Mouse (Mus musculus) neural tube, embryonic 15.5 days (tissue): ENCODE measurements at regions not wholly inside any gene's neighbourhood (a gene's known extent, or its start where the extent isn't known, plus 50 kb on each side); places are given as distances from the start of the nearest gene placed in this dataset.

Source experiments
- ATAC-seq: fragments of 200-750 bp; cut with Nextera tagmentation; 2 replicates; pipeline ENCODE4 v1.8.0; 2017; ENCODE audit warnings: mild to moderate bottlenecking, moderate TSS enrichment, moderate library complexity; ENCODE audit not compliant: low FRiP score
- H3K27ac ChIP-seq: fragments of 300-500 bp; sonication (generic); replicated peaks from 2 replicates; pipeline ENCODE4 v1.5.1; 2015; ENCODE audit warnings: mild to moderate bottlenecking, inconsistent platforms
- H3K27me3 ChIP-seq: fragments of 300-500 bp; sonication (generic); replicated peaks from 2 replicates; pipeline ENCODE4 v1.6.1; 2015; ENCODE audit warnings: inconsistent platforms
- H3K36me3 ChIP-seq: fragments of 300-500 bp; sonication (generic); 2 replicates; pipeline ENCODE4 v1.6.1; 2015; ENCODE audit warnings: inconsistent platforms
- H3K4me1 ChIP-seq: fragments of 300-500 bp; sonication (generic); 2 replicates; pipeline ENCODE4 v1.6.1; 2015; ENCODE audit warnings: inconsistent platforms
- H3K4me2 ChIP-seq: fragments of 300-500 bp; sonication (generic); 2 replicates; pipeline ENCODE4 v1.6.1; 2015; ENCODE audit warnings: inconsistent platforms, mild to moderate bottlenecking, moderate library complexity
- H3K4me3 ChIP-seq: fragments of 300-500 bp; sonication (generic); replicated peaks from 2 replicates; pipeline ENCODE4 v1.5.1; 2015; ENCODE audit warnings: mild to moderate bottlenecking, inconsistent platforms
- H3K9ac ChIP-seq: fragments of 300-500 bp; sonication (generic); replicated peaks from 2 replicates; pipeline ENCODE4 v1.6.1; 2015; ENCODE audit warnings: mild to moderate bottlenecking, inconsistent platforms
- H3K9me3 ChIP-seq: fragments of 300-500 bp; sonication (generic); replicated peaks from 2 replicates; pipeline ENCODE4 v1.6.1; 2016; ENCODE audit warnings: inconsistent platforms
- WGBS: fragments of 180-500 bp; shearing (Covaris S2); methylation state at CpG from one replicate; pipeline ENCODE4 v1.1.7; 2015; ENCODE audit warnings: mixed read lengths; 5-methylcytosine and 5-hydroxymethylcytosine counted together

DNA sequence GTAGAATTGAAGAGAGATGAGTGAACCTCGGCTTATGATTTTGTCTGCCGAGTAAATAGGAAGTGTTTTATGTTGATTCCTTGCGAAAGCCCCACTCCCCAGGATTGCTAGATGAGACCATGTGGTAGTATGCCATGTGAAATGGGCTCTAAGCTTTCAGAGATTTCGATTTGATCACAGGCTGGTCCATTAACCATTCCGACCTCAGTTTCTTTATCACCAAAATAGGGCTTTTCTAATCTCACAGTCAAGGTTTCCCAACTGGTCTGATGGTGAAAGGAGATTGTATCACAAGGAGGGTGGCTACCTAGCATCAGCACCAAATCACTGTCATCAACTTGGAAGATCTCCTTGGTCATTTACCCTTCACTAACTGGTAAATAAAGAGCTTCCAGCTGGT is 312.0 kb upstream of the Ubash3b start:
- no peaks in the 10 kb centered on the region for H3K27me3 ChIP-seq
- no peaks in the 10 kb centered on the region for H3K36me3 ChIP-seq
- no peak overlapping the region for H3K4me3 ChIP-seq
- peaks cover 38% of the 10 kb centered on the region for H3K4me1 ChIP-seq
- H3K27ac ChIP-seq = peak overlapping the region; percentile 74
- 87% methylated on average over 5 of the region's 5 CpGs for WGBS
- ATAC-seq = no peak
- no peak overlapping the region for H3K9ac ChIP-seq
- no peak overlapping the region for H3K4me2 ChIP-seq
- no peaks in the 10 kb centered on the region for H3K9me3 ChIP-seq

- WGBS = 93% methylated on average over 3 of the region's 3 CpGs
- peaks cover 38% of the 10 kb centered on the region for H3K4me1 ChIP-seq
- no peaks in the 10 kb centered on the region for H3K36me3 ChIP-seq
- ATAC-seq = no peak
- H3K9ac ChIP-seq = no peak overlapping the region
- no peak overlapping the region for H3K27ac ChIP-seq
- no peak overlapping the region for H3K4me2 ChIP-seq
- no peak overlapping the region for H3K4me3 ChIP-seq
- no peaks in the 10 kb centered on the region for H3K9me3 ChIP-seq
- no peaks in the 10 kb centered on the region for H3K27me3 ChIP-seq
Observed at GRCm38 (mm10) chr9:41471345-41471744, 309.8 kb upstream of the Ubash3b start.

DNA sequence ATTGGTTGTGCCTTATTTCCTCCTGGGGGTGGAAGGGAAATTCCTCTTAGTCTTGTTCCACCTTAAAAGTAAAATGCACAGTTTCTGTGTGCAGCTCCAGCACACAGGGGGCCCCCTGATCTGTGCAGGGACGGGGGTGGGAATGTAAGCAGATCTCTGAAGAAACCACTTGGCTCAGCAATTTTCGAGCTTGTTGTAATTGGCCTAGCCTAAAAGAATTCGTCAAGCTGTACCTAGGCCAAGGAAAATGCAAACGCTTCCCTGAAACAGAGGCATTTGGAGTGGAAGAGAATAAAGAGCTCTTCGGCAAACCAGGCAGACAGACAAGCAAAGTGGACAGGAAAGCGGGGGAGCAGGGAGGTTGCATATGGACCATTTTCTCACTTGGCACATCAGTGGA is 308.5 kb upstream of the Ubash3b start:
- Histone ChIP-seq H3K4me3 (no peak overlapping the region), H3K9me3 (no peaks in the 10 kb centered on the region), H3K27me3 (no peaks in the 10 kb centered on the region), H3K9ac (no peak overlapping the region), H3K36me3 (no peaks in the 10 kb centered on the region), H3K4me2 (no peak overlapping the region), H3K27ac (peak overlapping the region; percentile 63), H3K4me1 (peaks cover 32% of the 10 kb centered on the region)
- WGBS = 59% methylated on average over 6 of the region's 6 CpGs
- no peak for ATAC-seq

- Histone ChIP-seq H3K4me3 (no peak overlapping the region), H3K27me3 (no peaks in the 10 kb centered on the region)
- WGBS = 76% methylated on average over 5 of the region's 5 CpGs
Observed at GRCm38 (mm10) chr9:41469414-41469813, 307.9 kb upstream of the Ubash3b start.

GRCm38 (mm10) chr9:41464057-41464685 is 302.7 kb upstream of the Ubash3b start:
- ATAC-seq = peak; percentile 83
- Histone ChIP-seq H3K9me3 (no peaks in the 10 kb centered on the region), H3K4me3 (no peak overlapping the region), H3K4me2 (no peak overlapping the region), H3K36me3 (0 out of 2 replicates have a peak, but pooled peaks cover 2% of the 10 kb centered on the region), H3K4me1 (peaks cover 16% of the 10 kb centered on the region), H3K27ac (peak overlapping the region; percentile 70), H3K9ac (no peak overlapping the region), H3K27me3 (no peaks in the 10 kb centered on the region)
- 29% methylated on average over 8 of the region's 8 CpGs for WGBS

More at GRCm38 (mm10) chr9:41469414-41469813, 307.9 kb upstream of the Ubash3b start:
- Histone ChIP-seq H3K27ac (peak overlapping the region; percentile 63; the same call in 1 of the 2 replicates), H3K4me1 (peaks cover 26% of the 10 kb centered on the region), H3K36me3 (no peaks in the 10 kb centered on the region), H3K4me2 (no peak overlapping the region), H3K9ac (no peak overlapping the region), H3K9me3 (no peaks in the 10 kb centered on the region)
- ATAC-seq = no peak

DNA sequence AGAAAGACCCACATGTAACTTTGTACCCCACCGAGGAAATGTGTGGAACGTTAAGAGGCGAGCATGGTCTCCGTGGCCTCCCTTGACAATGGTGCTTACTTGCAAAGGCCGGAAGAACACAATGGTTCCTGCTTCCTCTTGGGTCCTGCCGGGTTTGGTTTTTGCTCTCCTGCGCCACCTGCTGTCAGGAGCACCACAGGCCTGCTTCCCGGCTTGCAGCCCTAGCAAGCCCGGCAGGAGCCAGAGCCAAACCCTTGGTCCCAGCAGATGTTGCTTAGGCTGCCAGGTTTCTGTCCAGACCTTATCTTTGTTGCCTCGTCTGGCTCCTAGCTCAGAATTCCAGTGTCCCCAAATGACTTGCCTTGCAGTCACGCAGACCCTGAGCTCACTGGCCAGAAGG is 300.2 kb upstream of the Ubash3b start:
- H3K36me3 ChIP-seq = 0 out of 2 replicates have a peak, but pooled peaks cover 2% of the 10 kb centered on the region
- peak overlapping the region; percentile 67 for H3K27ac ChIP-seq
- 10% methylated on average over 11 of the region's 11 CpGs for WGBS
- H3K9me3 ChIP-seq = no peaks in the 10 kb centered on the region
- peak; percentile 57; the same call in 1 of the 2 replicates for ATAC-seq
- H3K4me2 ChIP-seq = no peak overlapping the region
- no peak overlapping the region for H3K9ac ChIP-seq
- peaks cover 20% of the 10 kb centered on the region for H3K4me1 ChIP-seq
- H3K27me3 ChIP-seq = no peaks in the 10 kb centered on the region
- no peak overlapping the region for H3K4me3 ChIP-seq

DNA sequence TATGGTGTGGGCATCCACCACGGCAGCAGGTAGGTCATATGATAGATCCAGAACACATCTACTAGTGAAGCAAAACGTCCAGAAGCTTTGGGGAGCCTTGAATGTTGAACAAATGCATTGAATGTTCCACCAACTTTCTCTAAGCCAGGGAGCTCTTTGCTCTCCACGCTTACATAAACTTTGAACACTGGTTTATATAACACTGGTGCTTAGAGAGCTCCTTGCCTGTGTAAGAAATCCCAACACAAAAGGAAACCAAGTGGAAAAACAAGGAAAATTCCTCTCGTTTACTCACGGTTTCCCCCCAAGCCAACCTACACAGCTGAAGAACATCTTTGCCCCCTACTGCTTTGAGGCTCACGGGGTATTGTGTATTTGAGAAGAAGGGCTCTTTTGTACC is 299.2 kb upstream of the Ubash3b start:
- H3K36me3 ChIP-seq = 0 out of 2 replicates have a peak, but pooled peaks cover 2% of the 10 kb centered on the region
- no peaks in the 10 kb centered on the region for H3K27me3 ChIP-seq
- WGBS = 76% methylated on average over 6 of the region's 6 CpGs
- H3K27ac ChIP-seq = peak overlapping the region; percentile 37; the same call in 1 of the 2 replicates
- no peak for ATAC-seq
- H3K9ac ChIP-seq = no peak overlapping the region
- no peak overlapping the region for H3K4me2 ChIP-seq
- H3K9me3 ChIP-seq = no peaks in the 10 kb centered on the region
- no peak overlapping the region for H3K4me3 ChIP-seq
- peaks cover 20% of the 10 kb centered on the region for H3K4me1 ChIP-seq

- peaks cover 22% of the 10 kb centered on the region for H3K4me1 ChIP-seq
- no peak overlapping the region for H3K4me2 ChIP-seq
- H3K4me3 ChIP-seq = no peak overlapping the region
- no peaks in the 10 kb centered on the region for H3K36me3 ChIP-seq
- no peaks in the 10 kb centered on the region for H3K27me3 ChIP-seq
- WGBS = 42% methylated on average over 3 of the region's 3 CpGs
- no peak overlapping the region for H3K9ac ChIP-seq
- H3K9me3 ChIP-seq = no peaks in the 10 kb centered on the region
- 0 out of 2 replicates have a peak overlapping the region, but pooled peaks have one; percentile 23 for H3K27ac ChIP-seq
- no peak for ATAC-seq
Observed at GRCm38 (mm10) chr9:41457003-41457402, 295.5 kb upstream of the Ubash3b start.

DNA sequence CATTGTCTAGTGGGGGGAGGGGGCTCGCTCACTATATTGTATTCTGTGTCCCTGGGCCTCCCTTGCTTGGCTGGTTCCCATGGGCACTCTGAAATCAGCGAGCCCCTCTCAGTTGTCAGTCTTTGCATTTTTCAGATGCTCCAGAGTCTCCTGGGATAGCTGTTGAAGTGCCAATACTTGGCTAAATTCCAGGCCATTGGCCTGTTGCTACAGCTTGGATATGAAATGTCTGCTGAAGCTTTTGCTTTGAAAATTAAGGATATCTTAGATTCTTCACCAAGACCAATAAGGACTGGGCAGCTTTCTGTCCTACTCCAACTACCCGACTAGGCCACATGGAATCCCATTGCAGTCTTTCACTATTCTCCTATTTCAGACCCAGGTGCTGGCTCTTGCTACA is 290.2 kb upstream of the Ubash3b start:
- H3K4me1 ChIP-seq = peaks cover 44% of the 10 kb centered on the region
- ATAC-seq = no peak
- whole genome bisulfite sequencing = 50% methylated on average over 3 of the region's 3 CpGs
- no peaks in the 10 kb centered on the region for H3K36me3 ChIP-seq
- no peak overlapping the region for H3K9ac ChIP-seq
- no peaks in the 10 kb centered on the region for H3K9me3 ChIP-seq
- no peak overlapping the region for H3K4me2 ChIP-seq
- peak overlapping the region; percentile 37; the same call in 1 of the 2 replicates for H3K27ac ChIP-seq
- H3K4me3 ChIP-seq = no peak overlapping the region
- no peaks in the 10 kb centered on the region for H3K27me3 ChIP-seq

- Histone ChIP-seq H3K27ac (peak overlapping the region; percentile 95; the same call in 1 of the 2 replicates), H3K4me3 (no peak overlapping the region), H3K27me3 (no peaks in the 10 kb centered on the region), H3K4me1 (peaks cover 56% of the 10 kb centered on the region), H3K9me3 (no peaks in the 10 kb centered on the region), H3K4me2 (no peak overlapping the region), H3K9ac (no peak overlapping the region), H3K36me3 (no peaks in the 10 kb centered on the region)
- WGBS = 56% methylated on average over 4 of the region's 4 CpGs
- ATAC-seq = no peak
Observed at GRCm38 (mm10) chr9:41449233-41449632, 287.7 kb upstream of the Ubash3b start.

- ATAC-seq = no peak
- Histone ChIP-seq H3K4me2 (peak overlapping the region; percentile 45), H3K9me3 (no peaks in the 10 kb centered on the region), H3K4me3 (no peak overlapping the region), H3K27me3 (no peaks in the 10 kb centered on the region), H3K36me3 (0 out of 2 replicates have a peak, but pooled peaks cover 2% of the 10 kb centered on the region), H3K9ac (peak overlapping the region; percentile 37; the same call in 1 of the 2 replicates), H3K4me1 (peaks cover 56% of the 10 kb centered on the region), H3K27ac (peak overlapping the region; percentile 95)
- WGBS = 79% methylated on average over 8 of the region's 8 CpGs
Observed at GRCm38 (mm10) chr9:41447902-41448301, 286.4 kb upstream of the Ubash3b start.

GRCm38 (mm10) chr9:41447211-41447875 is 285.8 kb upstream of the Ubash3b start:
- peak; percentile 49 for ATAC-seq
- Histone ChIP-seq H3K4me1 (peaks cover 53% of the 10 kb centered on the region), H3K36me3 (0 out of 2 replicates have a peak, but pooled peaks cover 3% of the 10 kb centered on the region), H3K27me3 (no peaks in the 10 kb centered on the region), H3K4me2 (peak overlapping the region; percentile 45), H3K9ac (peak overlapping the region; percentile 37), H3K4me3 (no peak overlapping the region), H3K9me3 (no peaks in the 10 kb centered on the region), H3K27ac (peak overlapping the region; percentile 95)
- 18% methylated on average over 12 of the region's 12 CpGs for WGBS
